Comparison of ENCODE assay signal across 9 mouse cellular contexts in the genomic region with DNA sequence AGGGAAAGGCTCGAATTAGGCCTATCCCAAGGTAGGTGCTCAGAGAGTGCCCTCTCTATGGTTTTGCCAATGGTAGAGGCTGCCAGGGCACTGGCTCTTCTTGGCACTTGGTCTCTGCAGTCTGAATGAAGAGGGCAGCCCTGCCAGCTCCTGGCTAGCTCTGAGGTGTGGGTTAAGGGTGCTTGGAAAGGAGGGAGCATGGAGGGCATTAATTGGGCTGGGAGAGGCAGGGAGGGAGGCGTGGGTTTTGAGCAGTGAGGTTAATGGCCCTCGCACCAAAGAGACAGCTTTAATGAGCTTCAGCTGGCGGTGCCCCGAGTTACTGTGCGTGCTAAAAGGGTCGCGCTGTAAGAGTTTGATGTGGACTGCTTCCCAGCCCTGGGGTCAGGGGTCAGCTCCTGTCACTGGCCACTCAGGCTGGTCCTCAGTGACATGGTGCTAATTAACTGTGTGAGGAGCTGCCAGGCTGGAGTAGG. TPM values are rescaled to one million over a fixed set of nuclear protein-coding genes. Genes with fewer than 3 reads are reported as not detected.
A peak's percentile ranks its signal among the peaks of the same experiment; 100 is the strongest.
DNase-seq lines count a peak whose midpoint lies in the region; ATAC-seq and TF ChIP-seq lines count a peak whose summit lies in the region.
"Had no signal": no experiment of that assay in that cellular context is flagged by ENCODE, and none has a peak within 500 bp of the region (broad histone marks: within the 10 kb centered on the region; RNA-seq: fewer than 3 reads in every experiment).

No protein-coding gene starts in this region.

- H3K36me3 ChIP-seq in testis, adult 2 months (ENCODE audit: control insufficient read depth, insufficient read depth, low read length) = no peaks in the 10 kb centered on the region; the same call in 1 of the 2 replicates
- no peaks in the 10 kb centered on the region for H3K36me3 ChIP-seq in hindbrain, postnatal 0 days (ENCODE audit: insufficient read depth, low read length)

- H3K4me3 ChIP-seq in testis, adult 2 months (ENCODE audit: control insufficient read depth, low read depth, low read length) = no peak overlapping the region
- no peak overlapping the region for H3K4me3 ChIP-seq in hindbrain, postnatal 0 days (ENCODE audit: low read length)

- 33% methylated on average over 8 of the region's 8 CpGs for WGBS in hindbrain, postnatal 0 days

- TF ChIP-seq CTCF in testis, adult 2 months (IDR thresholded peaks at IDR 0.05; ENCODE audit: control insufficient read depth, insufficient read depth, insufficient replicate concordance, low read depth, low read length) = no peak
- no peak for TF ChIP-seq CTCF in hindbrain, postnatal 0 days (IDR thresholded peaks at IDR 0.05; ENCODE audit: low read depth)

- H3K4me1 ChIP-seq in testis, adult 2 months (ENCODE audit: control insufficient read depth, insufficient read depth, low read length) = no peaks in the 10 kb centered on the region
- peaks cover 12% of the 10 kb centered on the region for H3K4me1 ChIP-seq in hindbrain, postnatal 0 days (ENCODE audit: insufficient read depth, low read length)

- no peak overlapping the region for H3K27ac ChIP-seq in testis, adult 2 months (ENCODE audit: control insufficient read depth, insufficient read depth, low read depth, low read length)
- H3K27ac ChIP-seq in hindbrain, postnatal 0 days = 0 out of 2 replicates have a peak overlapping the region, but pooled peaks have one; percentile 15

- ATAC-seq in hindbrain, postnatal 0 days = peak; percentile 57
- ATAC-seq in megakaryocyte progenitor cell, adult 5-6 weeks (replicated peaks; ENCODE audit: poor library complexity) = no peak

- 0 out of 2 replicates have a peak, but pooled peaks have one; percentile 16 for TF ChIP-seq POLR2A in testis, adult 2 months (IDR thresholded peaks at IDR 0.05; ENCODE audit: control insufficient read depth, low read depth, low read length)

- intact Hi-C loops in gastrocnemius, postnatal 14 days (cut with DNase I; ENCODE audit: low total_unique reads) = no loop called here

- no peaks in the 10 kb centered on the region for H3K27me3 ChIP-seq in testis, adult 2 months (ENCODE audit: control insufficient read depth, insufficient read depth, low read length)
- H3K27me3 ChIP-seq in hindbrain, postnatal 0 days (ENCODE audit: insufficient read depth, low read length) = no peaks in the 10 kb centered on the region

- H3K9me3 ChIP-seq in hindbrain, postnatal 0 days (ENCODE audit: low read length) = no peaks in the 10 kb centered on the region

- DNase-seq in gastrocnemius, postnatal 25 days = peak; percentile 53
- no peak for DNase-seq in gastrocnemius, postnatal 14 days
- DNase-seq in testis, postnatal 14 days (ENCODE audit: low spot score) = no peak
- peak; percentile 62 for DNase-seq in hindbrain, postnatal 0 days (ENCODE audit: low spot score)
- DNase-seq in spleen, adult 12 weeks (ENCODE audit: low spot score) = no peak
- DNase-seq in gastrocnemius, postnatal 10 days = no peak

- H3K4me2 ChIP-seq in hindbrain, postnatal 0 days (ENCODE audit: low read depth, low read length) = no peak overlapping the region
- H3K4me2 ChIP-seq: liver, embryonic 11.5 days had no signal

- no peak overlapping the region for H3K9ac ChIP-seq in hindbrain, postnatal 0 days (replicated peaks; ENCODE audit: low read length)

RNA-seq across cellular contexts. Expression of gene Dmap1, which starts 30.4 kb away (rescaled TPM):
- 10 to 100 TPM; 14.5 to 15.1 TPM for total RNA-seq in gastrocnemius, postnatal 25 days (2021)
- 10 to 100 TPM; 17.9 to 18.1 TPM for total RNA-seq in gastrocnemius, postnatal 14 days (2021)
- 37.8 and 42.0 TPM in 2 replicates for polyA plus RNA-seq in testis, adult 2 months (2012; rRNA removed)
- 67.5 and 75.5 TPM in 2 replicates for total RNA-seq in hindbrain, postnatal 0 days (2014; rRNA removed)
- polyA plus RNA-seq in hindbrain, postnatal 0 days (2015; fragmentation: Nextera tagmentation; extraction: Ambion mirVana) = 76.5 and 81.4 TPM in 2 replicates
- 13.8 and 19.3 TPM in 2 replicates for total RNA-seq in megakaryocyte progenitor cell, adult 5-6 weeks (2015)
- total RNA-seq in megakaryocyte progenitor cell, adult 5-6 weeks (2017) = 23.7 and 29.1 TPM in 2 replicates
- 10 to 100 TPM; 18.8 to 22.7 TPM for total RNA-seq in gastrocnemius, postnatal 10 days (2021)

Comparison
In these comparisons a context has a peak if more than half of its experiments do, and no peak if none do; other contexts are left out.
1. DNase-seq: peak in gastrocnemius, postnatal 25 days (single experiment) and hindbrain, postnatal 0 days (single experiment); none in gastrocnemius, postnatal 14 days (single experiment), testis, postnatal 14 days (single experiment), spleen, adult 12 weeks (single experiment) and gastrocnemius, postnatal 10 days (single experiment).